Mouse (Mus musculus) kidney, postnatal 0 days (tissue): ENCODE data around the gene Dnah11. TPM values are rescaled to one million over a fixed set of nuclear protein-coding genes. Genes with fewer than 3 reads are reported as not detected.

Source experiments
- ATAC-seq: fragments of 200-750 bp; cut with Nextera tagmentation; replicated peaks from 2 replicates; pipeline ENCODE4 v1.8.0; 2017; ENCODE audit warnings: low read depth, moderate number of reproducible peaks, moderate TSS enrichment, moderate library complexity; ENCODE audit not compliant: low FRiP score
- DNase-seq: peaks from one replicate; pipeline ENCODE4 v3.0.0-alpha.2; 2016; ENCODE audit warnings: low spot score
- H3K27ac ChIP-seq: fragments of 300-500 bp; sonication (generic); 2 replicates; pipeline ENCODE4 v1.5.1; 2014; ENCODE audit warnings: mild to moderate bottlenecking
- H3K27me3 ChIP-seq: fragments of 300-500 bp; sonication (generic); 2 replicates; pipeline ENCODE4 v1.6.1; 2014; ENCODE audit warnings: low read length, mixed read lengths; ENCODE audit not compliant: insufficient read depth
- H3K36me3 ChIP-seq: fragments of 300-500 bp; sonication (generic); 2 replicates; pipeline ENCODE4 v1.6.1; 2014; ENCODE audit warnings: low read length, mixed read lengths; ENCODE audit not compliant: insufficient read depth
- H3K4me1 ChIP-seq: fragments of 300-500 bp; sonication (generic); replicated peaks from 2 replicates; pipeline ENCODE4 v1.6.1; 2014; ENCODE audit warnings: antibody characterized with exemption, low read length, mixed read lengths; ENCODE audit not compliant: insufficient read depth
- H3K4me2 ChIP-seq: fragments of 300-500 bp; sonication (generic); 2 replicates; pipeline ENCODE4 v1.6.1; 2014; ENCODE audit warnings: mild to moderate bottlenecking, low read length, moderate library complexity, mixed read lengths
- H3K4me3 ChIP-seq: fragments of 300-500 bp; sonication (generic); replicated peaks from 2 replicates; pipeline ENCODE4 v1.5.1; 2014; ENCODE audit warnings: low read depth, low read length
- H3K9ac ChIP-seq: fragments of 300-500 bp; sonication (generic); 2 replicates; pipeline ENCODE4 v1.6.1; 2014; ENCODE audit warnings: low read depth, low read length
- H3K9me3 ChIP-seq: fragments of 300-500 bp; sonication (generic); replicated peaks from 2 replicates; pipeline ENCODE4 v1.6.1; 2016; ENCODE audit warnings: low read length, inconsistent platforms, mixed read lengths
- CTCF ChIP-seq: IDR thresholded peaks from 2 replicates; pipeline ENCODE4 v1.5.1; 2016; ENCODE audit warnings: antibody characterized with exemption, low read depth, mild to moderate bottlenecking, moderate library complexity
- WGBS: fragments of 180-500 bp; shearing (Covaris S2); extraction: QIAGEN DNeasy Blood & Tissue Kit; methylation state at CpG from one replicate; pipeline ENCODE4 v1.1.7; 2014; 5-methylcytosine and 5-hydroxymethylcytosine counted together
- polyA plus RNA-seq: library from polyadenylated mRNA; unstranded; fragments of >200 nt; fragmentation: Nextera tagmentation; extraction: Ambion mirVana; gene quantifications from 2 replicates; pipeline ENCODE4 v1.2.1, GENCODE M21; 2015

Gene Dnah11
- 1.0 and 1.3 TPM in 2 replicates for polyA plus RNA-seq

DNA sequence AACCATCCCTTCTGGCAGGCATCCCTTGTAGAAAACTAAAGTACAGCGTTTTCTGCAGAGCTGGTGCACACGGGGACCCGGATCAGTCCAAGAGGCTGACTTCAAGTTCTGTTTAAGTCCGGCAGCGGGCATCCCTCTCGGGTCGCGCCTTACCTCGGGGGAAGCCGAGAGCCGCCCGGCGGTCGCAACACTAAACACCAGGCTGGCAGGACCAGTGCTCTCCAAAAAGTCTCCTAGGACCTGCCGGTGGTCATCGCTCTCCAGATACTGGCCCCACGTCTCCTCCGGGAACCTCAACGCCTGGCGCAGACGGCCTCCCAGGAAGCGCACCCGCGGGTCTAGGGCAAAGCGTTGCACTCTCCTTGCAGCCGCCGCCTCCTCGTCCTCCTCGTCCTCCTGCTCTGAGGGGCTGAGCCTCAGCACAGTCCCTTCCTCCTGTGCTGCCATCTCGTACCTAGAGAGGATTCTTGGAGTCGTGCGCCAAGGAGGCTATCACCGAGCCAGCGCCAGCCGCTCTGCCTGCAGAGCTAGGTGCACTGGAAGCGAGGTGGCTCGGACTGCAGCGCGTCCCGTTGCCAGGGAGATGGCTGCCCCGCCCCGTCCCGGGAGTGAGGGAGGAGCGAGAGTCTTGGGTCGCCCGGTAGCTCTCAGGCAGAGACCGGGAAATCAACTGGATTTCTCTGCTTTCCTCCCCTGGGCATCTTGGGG is at the start of gene Dnah11:
TSS of gene Dnah11 (minus strand) at position 658 of the 708 bp plus-strand sequence.
- peaks cover 34% of the 10 kb centered on the region for H3K27me3 ChIP-seq
- under 1% methylated on average over 47 of the region's 47 CpGs for WGBS
- peak; percentile 96 for ATAC-seq

GRCm38 (mm10) chr12:118221182-118221581 is 22.3 kb upstream of the Dnah11 start:
- H3K36me3 ChIP-seq, result no peaks in the 10 kb centered on the region
- 36% methylated on average over 3 of the region's 3 CpGs for WGBS
- no peaks in the 10 kb centered on the region for H3K4me1 ChIP-seq
- no peak for ATAC-seq
- H3K27me3 ChIP-seq, result no peaks in the 10 kb centered on the region
- DNase-seq, result no peak
- no peak overlapping the region for H3K4me2 ChIP-seq
- H3K9ac ChIP-seq, result no peak overlapping the region
- TF ChIP-seq CTCF, result no peak
- H3K4me3 ChIP-seq, result no peak overlapping the region
- H3K27ac ChIP-seq, result no peak overlapping the region
- H3K9me3 ChIP-seq, result no peaks in the 10 kb centered on the region

More for the DNA sequence above, at the start of gene Dnah11:
- Histone ChIP-seq H3K4me3 (peak within 1 kb of the TSS; percentile 39), H3K9ac (0 out of 2 replicates have a peak within 1 kb of the TSS, but pooled peaks have one; percentile 23), H3K4me2 (peak within 1 kb of the TSS; percentile 84), H3K9me3 (no peaks in the 10 kb centered on the region), H3K4me1 (no peaks in the 10 kb centered on the region; the same call in 1 of the 2 replicates), H3K27ac (no peak within 1 kb of the TSS), H3K36me3 (no peaks in the 10 kb centered on the region)
- no peak for TF ChIP-seq CTCF
- peak; percentile 77 for DNase-seq

DNA sequence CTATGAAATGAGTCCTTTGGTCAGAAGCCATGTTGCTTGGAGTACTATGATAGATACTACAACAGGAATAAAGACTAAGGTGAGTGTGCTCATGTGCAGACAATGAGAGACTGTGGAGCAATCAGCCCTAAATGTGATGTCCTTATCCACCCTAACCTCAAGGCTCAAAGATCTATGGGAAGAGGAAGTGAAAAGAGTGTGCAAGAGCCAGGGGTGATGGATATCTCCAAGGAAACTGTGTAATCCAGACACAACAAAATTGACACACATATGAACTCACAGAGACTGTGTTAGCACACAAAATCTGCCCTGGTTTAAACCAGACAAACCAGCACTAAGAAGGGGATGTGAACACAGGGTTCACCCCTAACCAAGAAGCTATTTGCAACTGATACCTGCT is 21.2 kb upstream of the Dnah11 start:
- Histone ChIP-seq H3K36me3 (no peaks in the 10 kb centered on the region), H3K27me3 (no peaks in the 10 kb centered on the region), H3K9me3 (no peaks in the 10 kb centered on the region), H3K4me1 (no peaks in the 10 kb centered on the region), H3K4me2 (no peak overlapping the region), H3K27ac (no peak overlapping the region), H3K4me3 (no peak overlapping the region), H3K9ac (no peak overlapping the region)
- TF ChIP-seq CTCF, result no peak
- no peak for ATAC-seq
- no peak for DNase-seq

DNA sequence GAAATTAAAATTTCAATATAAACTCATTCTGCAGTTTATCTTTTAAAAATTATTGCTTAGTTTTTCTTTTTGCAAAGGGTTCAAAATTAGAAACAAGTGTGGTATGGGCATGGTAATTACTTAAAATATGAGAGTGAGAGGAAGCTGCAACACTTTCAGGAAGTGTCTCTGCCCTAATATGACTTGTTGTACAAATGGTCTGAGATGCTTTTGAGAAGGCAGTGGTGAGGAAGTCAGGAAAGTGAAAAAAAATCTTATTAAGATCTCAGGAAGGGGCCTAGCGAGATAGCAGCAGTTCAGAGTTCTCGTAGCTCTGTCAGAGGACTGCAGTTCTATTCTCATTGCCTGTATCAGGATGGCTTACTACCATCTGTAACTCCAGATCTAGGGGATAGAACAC is 13.3 kb upstream of the Dnah11 start:
- Histone ChIP-seq H3K4me1 (no peaks in the 10 kb centered on the region), H3K36me3 (no peaks in the 10 kb centered on the region), H3K4me2 (no peak overlapping the region), H3K9me3 (no peaks in the 10 kb centered on the region), H3K4me3 (no peak overlapping the region), H3K9ac (no peak overlapping the region), H3K27ac (no peak overlapping the region), H3K27me3 (no peaks in the 10 kb centered on the region)
- DNase-seq (no peak), ATAC-seq (no peak)
- TF ChIP-seq CTCF, result no peak
- WGBS, result 75% methylated on average over 2 of the region's 2 CpGs

- H3K27ac ChIP-seq, result no peak overlapping the region
- no peak for ATAC-seq
- no peak for DNase-seq
- peaks cover 34% of the 10 kb centered on the region for H3K27me3 ChIP-seq
- no peak overlapping the region for H3K9ac ChIP-seq
- H3K4me3 ChIP-seq, result no peak overlapping the region
- no peak overlapping the region for H3K4me2 ChIP-seq
- WGBS, result 74% methylated on average over 2 of the region's 2 CpGs
- no peaks in the 10 kb centered on the region for H3K36me3 ChIP-seq
- no peak for TF ChIP-seq CTCF
- no peaks in the 10 kb centered on the region for H3K9me3 ChIP-seq
- H3K4me1 ChIP-seq, result no peaks in the 10 kb centered on the region; the same call in 1 of the 2 replicates
Observed at GRCm38 (mm10) chr12:118196583-118196982, 2.3 kb downstream of the Dnah11 start.

DNA sequence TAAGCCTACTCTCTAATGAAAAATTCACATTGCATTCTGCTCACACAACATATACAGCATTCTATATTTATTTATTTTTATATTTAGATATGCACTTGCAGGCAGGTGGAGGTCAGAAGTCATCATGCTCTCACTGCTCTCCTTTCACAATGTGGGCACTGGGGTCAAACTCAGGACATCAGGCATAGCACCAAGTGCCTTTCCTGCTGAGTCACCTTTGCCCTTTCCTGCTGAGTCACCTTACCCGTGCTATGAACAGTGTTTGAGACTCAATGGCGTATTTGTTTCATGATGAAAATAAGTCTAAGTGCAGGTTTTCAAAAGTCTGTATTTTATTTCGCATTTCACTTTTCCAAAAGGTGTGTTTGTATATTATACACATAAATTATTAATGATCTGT is 9.3 kb downstream of the Dnah11 start:
- no peak overlapping the region for H3K27ac ChIP-seq
- no peak for ATAC-seq
- no peaks in the 10 kb centered on the region for H3K9me3 ChIP-seq
- WGBS, result 77% methylated on average over 3 of the region's 3 CpGs
- no peak for TF ChIP-seq CTCF
- no peak for DNase-seq
- no peak overlapping the region for H3K4me3 ChIP-seq
- no peak overlapping the region for H3K4me2 ChIP-seq
- H3K36me3 ChIP-seq, result no peaks in the 10 kb centered on the region
- H3K4me1 ChIP-seq, result no peaks in the 10 kb centered on the region
- no peak overlapping the region for H3K9ac ChIP-seq
- H3K27me3 ChIP-seq, result no peaks in the 10 kb centered on the region
